Mouse (Mus musculus) adrenal gland, postnatal 0 days (tissue): ENCODE measurements around the gene C2cd4b. TPM values are rescaled to one million over a fixed set of nuclear protein-coding genes. Genes with fewer than 3 reads are reported as not detected.

ENCODE experiments used
- microRNA-seq: library from miRNA; unstranded; fragments of <30 nt; microRNA quantifications from one replicate; pipeline ENCODE4, GENCODE M21; 2016; ENCODE audit warnings: borderline replicate concordance; ENCODE audit not compliant: insufficient number of aligned reads
- polyA plus RNA-seq: library from polyadenylated mRNA; unstranded; fragments of >200 nt; fragmentation: Nextera tagmentation; extraction: Ambion mirVana; gene quantifications from 2 replicates; pipeline ENCODE4 v1.2.1, GENCODE M21; 2015

The C2cd4b gene
- 3.2 and 8.4 TPM in 2 replicates for polyA plus RNA-seq

GRCm38 (mm10) chr9:67759163-67759955 is at the start of gene C2cd4b:
Gene C2cd4b, plus strand, starts transcription at chr9:67759437.

Small RNA genes lying within 50 kb of the gene (microRNA-seq; reads per million reads assigned to microRNA genes)
- gene Mir7241 (not detected), gene Mir7242 (not detected)

Other genes with a start within 250 kb of the C2cd4b start
- 23.6 and 39.9 TPM in 2 replicates for gene Tln2, start 199.7 kb upstream of the C2cd4b start, polyA plus RNA-seq
- gene C2cd4a, start 72.9 kb downstream of the C2cd4b start, polyA plus RNA-seq = 0.65 and 0.93 TPM in 2 replicates
- gene Vps13c, start 81.0 kb downstream of the C2cd4b start, polyA plus RNA-seq = 3.0 and 5.2 TPM in 2 replicates